Mouse (Mus musculus) embryonic facial prominence, embryonic 13.5 days (tissue): ENCODE results near the gene Olfr693. TPM values are rescaled to one million over a fixed set of nuclear protein-coding genes. Genes with fewer than 3 reads are reported as not detected.

Experiments
- ATAC-seq: fragments of 200-750 bp; cut with Nextera tagmentation; 2 replicates; pipeline ENCODE4 v1.8.0; 2017; ENCODE audit warnings: low read depth; ENCODE audit not compliant: insufficient number of reproducible peaks, insufficient read depth, low FRiP score, low TSS enrichment
- H3K27ac ChIP-seq: fragments of 300-500 bp; sonication (generic); 2 replicates; pipeline ENCODE4 v1.5.1; 2015; ENCODE audit warnings: moderate library complexity, mild to moderate bottlenecking, inconsistent platforms
- H3K27me3 ChIP-seq: fragments of 300-500 bp; sonication (generic); 2 replicates; pipeline ENCODE4 v1.6.1; 2015; ENCODE audit warnings: mild to moderate bottlenecking, inconsistent platforms
- H3K36me3 ChIP-seq: fragments of 300-500 bp; sonication (generic); 2 replicates; pipeline ENCODE4 v1.6.1; 2015; ENCODE audit warnings: mild to moderate bottlenecking, inconsistent platforms
- H3K4me1 ChIP-seq: fragments of 300-500 bp; sonication (generic); 2 replicates; pipeline ENCODE4 v1.6.1; 2015; ENCODE audit warnings: inconsistent platforms
- H3K4me2 ChIP-seq: fragments of 300-500 bp; sonication (generic); 2 replicates; pipeline ENCODE4 v1.6.1; 2015; ENCODE audit warnings: moderate library complexity, mild to moderate bottlenecking, inconsistent platforms
- H3K4me3 ChIP-seq: fragments of 300-500 bp; sonication (generic); 2 replicates; pipeline ENCODE4 v1.5.1; 2015; ENCODE audit warnings: mild to moderate bottlenecking, inconsistent platforms
- H3K9ac ChIP-seq: fragments of 300-500 bp; sonication (generic); 2 replicates; pipeline ENCODE4 v1.6.1; 2015; ENCODE audit warnings: mild to moderate bottlenecking, inconsistent platforms
- H3K9me3 ChIP-seq: fragments of 300-500 bp; sonication (generic); 2 replicates; pipeline ENCODE4 v1.6.1; 2016; ENCODE audit warnings: inconsistent platforms
- WGBS: fragments of 180-500 bp; shearing (Covaris S2); methylation state at CpG from one replicate; pipeline ENCODE4 v1.1.7; 2015; ENCODE audit warnings: mixed read lengths; 5-methylcytosine and 5-hydroxymethylcytosine counted together
- polyA plus RNA-seq: library from polyadenylated mRNA; unstranded; fragments of >200 nt; fragmentation: Nextera tagmentation; extraction: Ambion mirVana; gene quantifications from 2 replicates; pipeline ENCODE4 v1.2.1, GENCODE M21; 2015

The Olfr693 gene
- polyA plus RNA-seq, 1 experiment from 2014 or later, result not detected

DNA sequence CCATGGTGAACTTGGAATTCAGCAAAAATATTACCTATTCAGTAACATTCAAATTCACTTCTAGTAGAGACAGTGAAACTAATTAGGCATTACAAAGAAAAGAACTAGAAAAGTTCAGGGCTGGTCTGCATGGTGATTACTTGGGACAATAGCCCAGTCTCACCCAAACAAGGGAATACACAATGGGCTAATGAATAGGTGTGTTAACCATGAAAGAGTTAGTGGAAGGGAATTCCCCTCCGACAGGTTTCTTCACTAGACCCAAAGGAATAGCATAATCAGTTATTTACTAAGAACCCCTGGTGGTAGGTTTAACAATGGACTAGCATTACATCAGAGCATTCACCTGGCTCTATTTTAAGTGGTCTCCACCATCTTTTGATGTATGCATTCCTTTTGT, 35.1 kb downstream of the Olfr693 start:
- ATAC-seq, result no peak
- H3K4me3 ChIP-seq, result no peak overlapping the region

DNA sequence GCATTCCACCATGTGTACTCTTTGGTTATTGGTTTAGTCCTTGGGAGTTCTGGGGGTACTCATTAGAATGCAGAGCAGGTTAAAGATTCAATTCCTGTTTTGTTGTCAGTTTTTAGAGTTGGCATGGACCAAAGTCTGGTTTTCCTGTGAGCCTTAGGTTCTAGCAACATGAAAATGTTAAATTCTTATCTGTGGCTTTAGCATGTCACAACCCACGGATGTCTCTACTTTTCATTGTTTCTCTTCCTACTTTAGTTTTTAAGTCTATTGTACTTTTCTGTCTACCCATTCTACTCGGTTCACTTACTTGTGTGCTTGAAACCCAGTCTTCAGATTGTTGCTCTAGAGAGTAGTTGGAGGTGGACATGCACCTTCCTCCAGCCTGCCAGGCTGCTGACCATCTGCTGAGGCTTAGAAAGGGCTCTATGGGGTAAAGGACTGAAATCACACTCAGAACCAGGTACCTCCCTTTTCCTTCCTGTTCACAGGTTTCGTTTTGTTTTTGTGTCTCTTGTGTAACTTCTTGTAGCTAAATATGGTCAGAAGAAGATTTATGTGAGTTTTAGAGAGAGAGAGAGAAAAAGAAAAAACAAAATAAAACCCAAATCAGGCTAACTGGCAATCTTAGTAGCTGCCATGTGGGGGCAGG, 36.0 kb downstream of the Olfr693 start:
- no peaks in the 10 kb centered on the region for H3K27me3 ChIP-seq
- ATAC-seq, result no peak

More for the DNA sequence above, 35.1 kb downstream of the Olfr693 start:
- no peak overlapping the region for H3K27ac ChIP-seq
- no peaks in the 10 kb centered on the region for H3K9me3 ChIP-seq
- H3K27me3 ChIP-seq, result no peaks in the 10 kb centered on the region
- no peak overlapping the region for H3K9ac ChIP-seq
- no peaks in the 10 kb centered on the region for H3K4me1 ChIP-seq
- WGBS, result 73% methylated on average over 1 of the region's 1 CpGs
- no peaks in the 10 kb centered on the region for H3K36me3 ChIP-seq
- H3K4me2 ChIP-seq, result no peak overlapping the region

DNA sequence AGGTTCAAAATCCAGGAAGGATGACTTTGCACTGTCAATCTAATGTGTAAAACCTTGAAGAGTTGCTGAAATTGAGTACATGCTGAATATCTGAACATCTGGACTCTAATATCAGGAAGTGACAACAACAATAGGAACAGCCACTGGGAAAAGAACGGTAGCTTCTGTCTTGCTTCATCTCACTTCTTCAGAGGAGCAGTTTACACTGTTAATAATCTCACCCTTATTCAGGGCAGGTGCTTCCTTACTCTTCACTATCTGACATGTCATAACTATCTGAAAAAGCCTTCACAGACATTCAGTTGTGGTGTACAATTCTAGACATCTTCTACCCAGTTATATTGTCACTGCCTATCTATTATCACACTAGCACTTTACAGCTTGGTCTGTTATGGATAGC, 39.5 kb downstream of the Olfr693 start:
- ATAC-seq, result no peak
- Histone ChIP-seq H3K36me3 (no peaks in the 10 kb centered on the region), H3K9ac (no peak overlapping the region), H3K9me3 (no peaks in the 10 kb centered on the region), H3K27ac (no peak overlapping the region), H3K27me3 (no peaks in the 10 kb centered on the region), H3K4me2 (no peak overlapping the region), H3K4me1 (no peaks in the 10 kb centered on the region), H3K4me3 (no peak overlapping the region)
- WGBS, result 74% methylated on average over 1 of the region's 1 CpGs

More for the DNA sequence above, 36.0 kb downstream of the Olfr693 start:
- Histone ChIP-seq H3K36me3 (no peaks in the 10 kb centered on the region), H3K4me2 (no peak overlapping the region), H3K27ac (no peak overlapping the region), H3K4me3 (no peak overlapping the region), H3K9ac (no peak overlapping the region), H3K9me3 (no peaks in the 10 kb centered on the region), H3K4me1 (no peaks in the 10 kb centered on the region)
- 67% methylated on average over 3 of the region's 3 CpGs for WGBS

DNA sequence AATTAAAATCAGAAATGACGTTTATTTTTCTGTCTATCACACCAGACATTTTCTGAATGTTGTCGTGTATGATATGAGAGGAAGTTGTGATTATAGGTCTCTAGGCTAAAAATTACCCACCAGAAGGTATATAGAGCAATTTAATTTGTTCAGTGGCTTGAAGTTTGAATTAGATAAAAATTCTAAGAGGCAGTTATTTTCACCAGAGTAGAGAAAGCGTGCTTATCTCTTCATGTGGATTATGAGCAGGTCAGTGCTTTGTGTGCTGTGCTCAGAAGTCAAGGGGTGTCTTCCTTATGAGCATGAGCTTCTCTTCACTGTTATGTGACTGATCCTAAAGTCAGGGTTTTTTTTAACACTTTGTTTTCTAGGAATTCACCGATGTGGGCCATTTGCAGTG, 44.8 kb downstream of the Olfr693 start:
- no peaks in the 10 kb centered on the region for H3K36me3 ChIP-seq
- no peaks in the 10 kb centered on the region for H3K4me1 ChIP-seq
- no peaks in the 10 kb centered on the region for H3K27me3 ChIP-seq
- H3K4me3 ChIP-seq, result no peak overlapping the region
- no peak for ATAC-seq
- no peak overlapping the region for H3K27ac ChIP-seq
- H3K9me3 ChIP-seq, result no peaks in the 10 kb centered on the region
- H3K9ac ChIP-seq, result no peak overlapping the region
- H3K4me2 ChIP-seq, result no peak overlapping the region
- 86% methylated on average over 4 of the region's 4 CpGs for WGBS

Other genes starting within 250 kb of the Olfr693 start
- gene Olfr694, start 11.2 kb upstream of the Olfr693 start, polyA plus RNA-seq, result not detected in 2 replicates
- gene Olfr695, start 35.8 kb upstream of the Olfr693 start, polyA plus RNA-seq, result not detected in 2 replicates
- gene Olfr697, start 61.9 kb upstream of the Olfr693 start, polyA plus RNA-seq, result not detected in 2 replicates
- gene Olfr698, start 74.8 kb upstream of the Olfr693 start, polyA plus RNA-seq, result not detected in 2 replicates
- not detected in 2 replicates for gene Olfr699, start 112.6 kb upstream of the Olfr693 start, polyA plus RNA-seq
- not detected in 2 replicates for gene Olfr700, start 128.2 kb upstream of the Olfr693 start, polyA plus RNA-seq
- not detected in 2 replicates for gene Olfr701, start 133.5 kb upstream of the Olfr693 start, polyA plus RNA-seq
- gene Olfr702, start 153.3 kb upstream of the Olfr693 start, polyA plus RNA-seq, result not detected in 2 replicates
- not detected in 2 replicates for gene Olfr703, start 162.8 kb upstream of the Olfr693 start, polyA plus RNA-seq
- gene Olfr704, start 182.6 kb upstream of the Olfr693 start, polyA plus RNA-seq, result not detected in 2 replicates
- not detected in 2 replicates for gene Olfr705, start 196.3 kb upstream of the Olfr693 start, polyA plus RNA-seq
- gene Olfr706, start 207.6 kb upstream of the Olfr693 start, polyA plus RNA-seq, result not detected in 2 replicates
- gene Olfr707, start 220.7 kb upstream of the Olfr693 start, polyA plus RNA-seq, result not detected in 2 replicates
- not detected in 2 replicates for gene Olfr1532-ps1, start 227.4 kb upstream of the Olfr693 start, polyA plus RNA-seq